Mouse (Mus musculus): Measurements from ENCODE around the gene Mpv17. TPM values are rescaled to one million over a fixed set of nuclear protein-coding genes. Genes with fewer than 3 reads are reported as not detected.

Gene Mpv17
- total and polyA plus RNA-seq, 3 experiments: 25.8 to 49.9 TPM; not detected in 1

DNA sequence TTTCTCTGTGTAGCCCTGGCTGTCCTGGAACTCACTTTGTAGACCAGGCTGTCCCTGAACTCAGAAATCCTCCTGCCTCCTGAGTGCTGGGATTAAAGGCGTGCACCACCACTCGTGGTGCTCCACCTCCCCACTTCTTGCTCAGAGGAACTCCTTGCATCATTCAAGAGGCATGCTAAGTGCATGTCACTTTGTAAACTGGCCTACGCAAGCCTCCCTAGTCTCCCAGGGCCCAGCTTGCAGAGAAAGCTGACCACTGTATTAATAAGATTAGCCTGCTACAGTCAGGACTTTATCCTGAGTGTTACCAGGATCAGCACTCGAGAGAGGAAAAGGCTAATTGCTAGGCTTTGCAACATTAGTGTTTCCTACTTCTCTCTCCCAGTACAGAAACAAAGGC is 14.6 kb upstream of the Mpv17 start:
- DNase-seq (ENCODE audit: low read depth, low spot score): no peak
- no peaks in the 10 kb centered on the region for H3K79me2 ChIP-seq (ENCODE audit: control insufficient read depth, insufficient read depth, low read length, poor library complexity)
- H3K4me1 ChIP-seq (ENCODE audit: control insufficient read depth in 1 of 2, insufficient read depth in 2 of 2, low read length in 2 of 2): peaks cover 11 to 14% of the 10 kb centered on the region in 2 experiments
- H3K36me3 ChIP-seq (ENCODE audit: control insufficient read depth in 1 of 2, insufficient read depth in 2 of 2, low read length in 2 of 2): peaks cover 34 to 55% of the 10 kb centered on the region in 2 experiments
- H3K27me3 ChIP-seq (ENCODE audit: control insufficient read depth in 1 of 2, insufficient read depth in 2 of 2, low read length in 2 of 2): no peaks in the 10 kb centered on the region
- H3K4me3 ChIP-seq (ENCODE audit: control insufficient read depth in 1 of 2, insufficient read depth in 1 of 2, low read depth in 2 of 2, low read length in 2 of 2): no peak overlapping the region
- H3K9ac ChIP-seq (ENCODE audit: control insufficient read depth, low read depth, low read length, poor library complexity, severe bottlenecking): no peak overlapping the region
- no peak for TF ChIP-seq CHD2 (IDR thresholded peaks at IDR 0.05; ENCODE audit: low read length)
- TF ChIP-seq ELF1 (IDR thresholded peaks at IDR 0.05; ENCODE audit: low read depth, low read length): no peak
- no peak for TF ChIP-seq RCOR1 (IDR thresholded peaks at IDR 0.05; ENCODE audit: low read depth, low read length)
- TF ChIP-seq MYC (IDR thresholded peaks at IDR 0.05; ENCODE audit: low read depth, low read length): no peak
- no peak for TF ChIP-seq ETS1 (IDR thresholded peaks at IDR 0.05; ENCODE audit: low read depth, low read length)
- no peak for TF ChIP-seq MYB (IDR thresholded peaks at IDR 0.05; ENCODE audit: low read depth, low read length)
- no peak for TF ChIP-seq TCF12 (IDR thresholded peaks at IDR 0.05; ENCODE audit: low read depth, low read length)
- no peak for TF ChIP-seq MEF2A (IDR thresholded peaks at IDR 0.05; ENCODE audit: extremely low read depth, insufficient replicate concordance, low read depth, low read length, poor library complexity, severe bottlenecking)
- TF ChIP-seq TBP (IDR thresholded peaks at IDR 0.05; ENCODE audit: low read depth, low read length): no peak
- TF ChIP-seq USF2 (IDR thresholded peaks at IDR 0.05; ENCODE audit: borderline replicate concordance in 1 of 2, insufficient read depth in 1 of 2, low read depth in 1 of 2, low read length in 2 of 2): no peak
- TF ChIP-seq GABPA (IDR thresholded peaks at IDR 0.05; ENCODE audit: low read depth, low read length): no peak
- no peak for TF ChIP-seq NRF1 (IDR thresholded peaks at IDR 0.05; ENCODE audit: insufficient read depth, low read depth, low read length, poor library complexity, severe bottlenecking)
- TF ChIP-seq CTCF (IDR thresholded peaks at IDR 0.05 in 2 of 3, conservative IDR thresholded peaks at IDR 0.05 in 1 of 3; ENCODE audit: control insufficient read depth in 1 of 3, insufficient read depth in 1 of 3, low read depth in 2 of 3, low read length in 3 of 3, poor library complexity in 1 of 3, severe bottlenecking in 1 of 3): no peak
- TF ChIP-seq SMC3 (IDR thresholded peaks at IDR 0.05; ENCODE audit: low read depth, low read length): no peak
- no peak for TF ChIP-seq CHD1 (IDR thresholded peaks at IDR 0.05; ENCODE audit: low read depth, low read length)
- no peak for TF ChIP-seq POLR2AphosphoS2 (IDR thresholded peaks at IDR 0.05; ENCODE audit: low read length)
- TF ChIP-seq HCFC1 (IDR thresholded peaks at IDR 0.05; ENCODE audit: low read depth, low read length): no peak
- no peaks in the 10 kb centered on the region for H3K9me3 ChIP-seq (replicated peaks; ENCODE audit: insufficient read depth, low read length)
- H3K27ac ChIP-seq (ENCODE audit: control insufficient read depth, low read depth, low read length): no peak overlapping the region

DNA sequence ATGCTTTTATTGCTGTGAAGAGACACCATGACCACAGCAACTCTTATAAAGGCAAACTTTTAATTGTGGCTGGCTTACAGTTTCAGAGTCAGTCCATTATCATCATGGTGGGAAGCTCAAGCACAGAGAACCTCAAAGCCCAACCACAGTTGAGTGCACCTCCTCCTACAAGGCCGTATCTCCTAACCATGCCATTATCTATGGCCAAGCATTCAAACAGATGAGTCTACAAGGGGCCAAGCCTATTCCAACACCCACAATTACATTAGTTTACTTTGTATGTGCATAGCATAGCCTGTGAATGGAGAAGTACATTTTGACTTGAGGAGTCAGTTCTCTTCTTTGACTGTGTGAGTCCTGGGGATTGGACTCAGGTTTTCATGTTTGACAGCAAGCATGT is 10.8 kb upstream of the Mpv17 start:
- Histone ChIP-seq H3K27ac (ENCODE audit: control insufficient read depth, low read depth, low read length) (peak overlapping the region; percentile 64), H3K4me1 (ENCODE audit: control insufficient read depth in 1 of 2, insufficient read depth in 2 of 2, low read length in 2 of 2) (peaks cover 20 to 22% of the 10 kb centered on the region in 2 experiments), H3K9ac (ENCODE audit: control insufficient read depth, low read depth, low read length, poor library complexity, severe bottlenecking) (no peak overlapping the region), H3K79me2 (ENCODE audit: control insufficient read depth, insufficient read depth, low read length, poor library complexity) (no peaks in the 10 kb centered on the region), H3K36me3 (ENCODE audit: control insufficient read depth in 1 of 2, insufficient read depth in 2 of 2, low read length in 2 of 2) (peaks cover 48 to 49% of the 10 kb centered on the region in 2 experiments), H3K27me3 (ENCODE audit: control insufficient read depth in 1 of 2, insufficient read depth in 2 of 2, low read length in 2 of 2) (no peaks in the 10 kb centered on the region), H3K4me3 (ENCODE audit: control insufficient read depth in 1 of 2, insufficient read depth in 1 of 2, low read depth in 2 of 2, low read length in 2 of 2) (no peak overlapping the region), H3K9me3 (replicated peaks; ENCODE audit: insufficient read depth, low read length) (no peaks in the 10 kb centered on the region)
- DNase-seq (ENCODE audit: low read depth, low spot score): peak; percentile 89
- TF ChIP-seq POLR2AphosphoS5 (IDR thresholded peaks at IDR 0.05; ENCODE audit: borderline replicate concordance, low read depth, low read length) (no peak), CHD2 (IDR thresholded peaks at IDR 0.05; ENCODE audit: low read length) (no peak), NELFE (IDR thresholded peaks at IDR 0.05; ENCODE audit: low read depth, low read length) (no peak), RAD21 (IDR thresholded peaks at IDR 0.05; ENCODE audit: low read depth, low read length) (no peak), KAT2A (conservative IDR thresholded peaks at IDR 0.05; ENCODE audit: low read depth, low read length) (0 out of 2 replicates have a peak, but pooled peaks have one; percentile 16), SMC3 (IDR thresholded peaks at IDR 0.05; ENCODE audit: low read depth, low read length) (peak; percentile 14; the same call in 1 of the 2 replicates), MEF2A (IDR thresholded peaks at IDR 0.05; ENCODE audit: extremely low read depth, insufficient replicate concordance, low read depth, low read length, poor library complexity, severe bottlenecking) (peak; percentile 17; the same call in 1 of the 2 replicates), USF1 (IDR thresholded peaks at IDR 0.05; ENCODE audit: low read depth, low read length) (no peak), SIN3A (IDR thresholded peaks at IDR 0.05; ENCODE audit: low read length) (peak; percentile 88), ZNF384 (IDR thresholded peaks at IDR 0.05; ENCODE audit: low read depth, low read length) (no peak), ELF1 (IDR thresholded peaks at IDR 0.05; ENCODE audit: low read depth, low read length) (no peak), MXI1 (IDR thresholded peaks at IDR 0.05; ENCODE audit: low read depth, low read length) (peak; percentile 75), MYC (IDR thresholded peaks at IDR 0.05; ENCODE audit: low read depth, low read length) (0 out of 2 replicates have a peak, but pooled peaks have one; percentile 45), RCOR1 (IDR thresholded peaks at IDR 0.05; ENCODE audit: low read depth, low read length) (peak; percentile 77), POLR2A (IDR thresholded peaks at IDR 0.05; ENCODE audit: control insufficient read depth in 1 of 2, insufficient read depth in 1 of 2, low read depth in 1 of 2, low read length in 2 of 2, poor library complexity in 1 of 2) (no peak; a peak in 1 of 4 replicates), UBTF (IDR thresholded peaks at IDR 0.05; ENCODE audit: borderline replicate concordance, insufficient read depth, low read depth, low read length) (no peak), CHD1 (IDR thresholded peaks at IDR 0.05; ENCODE audit: low read depth, low read length) (no peak), MAZ (IDR thresholded peaks at IDR 0.05; ENCODE audit: low read depth, low read length) (0 out of 2 replicates have a peak, but pooled peaks have one; percentile 41), POLR2AphosphoS2 (IDR thresholded peaks at IDR 0.05; ENCODE audit: low read length) (0 out of 2 replicates have a peak, but pooled peaks have one; percentile 40), GABPA (IDR thresholded peaks at IDR 0.05; ENCODE audit: low read depth, low read length) (no peak), TCF12 (IDR thresholded peaks at IDR 0.05; ENCODE audit: low read depth, low read length) (peak; percentile 76), USF2 (IDR thresholded peaks at IDR 0.05; ENCODE audit: borderline replicate concordance in 1 of 2, insufficient read depth in 1 of 2, low read depth in 1 of 2, low read length in 2 of 2) (no peak)
